Mouse (Mus musculus): ENCODE data around the gene Gm10912.
"Not testable (repeated sequence)": the region's sequence is repeated elsewhere in the genome, so short reads cannot be mapped to it uniquely, and the experiment has no call there.

Gm10912 gene

GRCm38 (mm10) chr2:104065526-104065925 is at the start of gene Gm10912:
TSS of gene Gm10912 (plus strand) at chr2:104065826.
- DNase-seq = not testable (repeated sequence)

- no peak for DNase-seq
These were observed 42.5 kb upstream of the Gm10912 start for GRCm38 (mm10) chr2:104023096-104023495.

- DNase-seq = no peak
These were observed 41.0 kb upstream of the Gm10912 start for GRCm38 (mm10) chr2:104024656-104025055.

GRCm38 (mm10) chr2:104027458-104028138 is 38.0 kb upstream of the Gm10912 start, which contains the start of gene Fbxo3:
TSS of gene Fbxo3 (plus strand) at chr2:104027721.
- DNase-seq = peak; percentile 89

GRCm38 (mm10) chr2:104028139-104028723 is 37.4 kb upstream of the Gm10912 start, which contains the start of gene 4931422A03Rik:
TSS of gene 4931422A03Rik (minus strand) at chr2:104028361.
- no peak for DNase-seq

- DNase-seq = no peak
These were observed 36.6 kb upstream of the Gm10912 start for GRCm38 (mm10) chr2:104029074-104029473.

GRCm38 (mm10) chr2:104030381-104030780 is 35.2 kb upstream of the Gm10912 start:
- no peak for DNase-seq

- DNase-seq = no peak
These were observed 33.6 kb upstream of the Gm10912 start for GRCm38 (mm10) chr2:104032056-104032455.

GRCm38 (mm10) chr2:104034832-104035472 is 30.7 kb upstream of the Gm10912 start:
- peak; percentile 48 for DNase-seq

- no peak for DNase-seq
These were observed 30.0 kb upstream of the Gm10912 start for GRCm38 (mm10) chr2:104035595-104035994.

GRCm38 (mm10) chr2:104036316-104036715 is 29.3 kb upstream of the Gm10912 start:
- DNase-seq = no peak

- DNase-seq = no peak
These were observed 27.4 kb upstream of the Gm10912 start for GRCm38 (mm10) chr2:104038236-104038635.

- no peak for DNase-seq
These were observed 24.0 kb upstream of the Gm10912 start for GRCm38 (mm10) chr2:104041632-104042031.

- DNase-seq = no peak
These were observed 22.9 kb upstream of the Gm10912 start for GRCm38 (mm10) chr2:104042766-104043165.

- DNase-seq = no peak
These were observed 21.8 kb upstream of the Gm10912 start for GRCm38 (mm10) chr2:104043624-104044478.

GRCm38 (mm10) chr2:104044479-104045080 is 21.0 kb upstream of the Gm10912 start:
- no peak for DNase-seq

- no peak for DNase-seq
These were observed 7.2 kb upstream of the Gm10912 start for GRCm38 (mm10) chr2:104058381-104058780.

- DNase-seq = no peak
These were observed 6.7 kb upstream of the Gm10912 start for GRCm38 (mm10) chr2:104058954-104059353.

GRCm38 (mm10) chr2:104059786-104060185 is 5.8 kb upstream of the Gm10912 start:
- DNase-seq = no peak

- DNase-seq = no peak
These were observed 4.6 kb upstream of the Gm10912 start for GRCm38 (mm10) chr2:104060996-104061395.

GRCm38 (mm10) chr2:104062665-104063064 is 3.0 kb upstream of the Gm10912 start:
- no peak for DNase-seq

- DNase-seq = no peak
These were observed 1.5 kb upstream of the Gm10912 start for GRCm38 (mm10) chr2:104064152-104064551.

GRCm38 (mm10) chr2:104068450-104068849 is 2.8 kb downstream of the Gm10912 start, which contains the start of gene Gm10799:
TSS of gene Gm10799 (minus strand) at chr2:104068550.
- DNase-seq = not testable (repeated sequence)
